Mouse (Mus musculus) cortical plate, adult 2 months (tissue): ENCODE results near the gene Zbed6. TPM values are rescaled to one million over a fixed set of nuclear protein-coding genes. Genes with fewer than 3 reads are reported as not detected.
"Not testable (repeated sequence)": the region's sequence is repeated elsewhere in the genome, so short reads cannot be mapped to it uniquely, and the experiment has no call there.

Source experiments
- H3K27ac ChIP-seq: fragments of 200-500 bp; 2 replicates; pipeline ENCODE4 v1.5.1; 2012; ENCODE audit warnings: low read length, control low read depth, inconsistent platforms; ENCODE audit not compliant: insufficient read depth
- H3K4me1 ChIP-seq: fragments of 200-500 bp; 2 replicates; pipeline ENCODE4 v1.6.1; 2011; ENCODE audit warnings: low read length; ENCODE audit not compliant: control insufficient read depth, insufficient read depth
- H3K4me3 ChIP-seq: fragments of 200-500 bp; 2 replicates; pipeline ENCODE4 v1.5.1; 2011; ENCODE audit warnings: mild to moderate bottlenecking, low read length, control low read depth; ENCODE audit not compliant: insufficient read depth
- CTCF ChIP-seq: fragments of 200-500 bp; IDR thresholded peaks from 2 replicates; pipeline ENCODE4 v1.5.1; 2011; ENCODE audit warnings: mild to moderate bottlenecking, control low read depth, low read length; ENCODE audit not compliant: insufficient read depth; ENCODE audit errors: extremely low read depth
- POLR2A ChIP-seq: fragments of 200-500 bp; IDR thresholded peaks from 2 replicates; pipeline ENCODE4 v1.6.1; 2011; ENCODE audit warnings: mild to moderate bottlenecking, low read length, control low read depth; ENCODE audit not compliant: insufficient read depth; ENCODE audit errors: extremely low read depth
- polyA plus RNA-seq: library from polyadenylated mRNA; depleted of rRNA; stranded (reverse); fragments of >200 nt; gene quantifications from 2 replicates; pipeline ENCODE4 v1.2.3, GENCODE M21; 2012

Zbed6 gene
- polyA plus RNA-seq, 1 experiment = 5.9 TPM

- Histone ChIP-seq H3K4me1 (peaks cover 1% of the 10 kb centered on the region; the same call in 1 of the 2 replicates), H3K4me3 (no peak overlapping the region), H3K27ac (no peak overlapping the region)
- TF ChIP-seq POLR2A (no peak), CTCF (no peak)
Measured at GRCm38 (mm10) chr1:133691046-133691445, 30.4 kb upstream of the Zbed6 start.

- Histone ChIP-seq H3K27ac (no peak within 1 kb of the TSS), H3K4me1 (peaks cover 3% of the 10 kb centered on the region), H3K4me3 (no peak within 1 kb of the TSS)
- no peak for TF ChIP-seq POLR2A
- no peak for TF ChIP-seq CTCF
Measured at GRCm38 (mm10) chr1:133689897-133690296, 29.2 kb upstream of the Zbed6 start, which contains the start of gene Lax1. Gene Lax1 (minus strand): TSS chr1:133690108.

GRCm38 (mm10) chr1:133688301-133688700 lies 27.6 kb upstream of the Zbed6 start:
- no peak overlapping the region for H3K27ac ChIP-seq
- H3K4me3 ChIP-seq = no peak overlapping the region
- peaks cover 3% of the 10 kb centered on the region for H3K4me1 ChIP-seq
- TF ChIP-seq POLR2A (no peak), CTCF (no peak)

DNA sequence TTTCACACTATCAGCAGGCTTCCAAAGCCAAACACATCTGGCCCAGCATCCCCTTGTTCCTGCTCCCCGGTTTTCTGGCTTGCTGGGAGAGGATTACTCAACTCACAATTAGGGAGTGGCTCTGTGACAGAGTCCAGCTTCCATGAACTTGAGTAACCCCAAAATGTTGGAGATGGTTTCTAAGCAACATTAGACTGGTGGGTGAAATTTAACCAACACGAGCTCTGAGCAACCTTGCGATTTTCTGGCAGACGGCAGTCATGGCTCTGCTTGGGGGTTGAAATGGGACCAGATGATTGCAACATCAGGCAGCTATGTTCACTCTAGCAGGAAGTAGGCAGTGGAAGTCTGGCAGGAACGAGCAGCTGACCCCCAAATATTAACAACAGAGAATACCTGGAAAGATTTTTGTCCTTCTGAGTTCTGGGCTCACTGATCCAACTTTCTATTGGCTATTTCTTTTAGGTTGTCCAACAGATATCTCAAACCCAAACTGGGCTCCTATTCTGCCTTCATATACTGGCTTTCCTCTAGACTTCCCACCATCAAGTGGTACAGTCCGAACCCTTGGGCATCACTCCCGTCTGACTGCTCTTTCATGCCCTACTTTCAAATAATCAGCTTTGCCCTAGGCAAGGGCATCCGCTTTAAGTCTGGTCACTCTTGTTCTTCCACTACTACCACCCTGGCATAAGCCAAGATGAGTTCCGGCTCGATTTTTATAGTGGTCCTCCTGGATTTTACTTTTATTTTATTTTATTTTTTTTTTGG lies 25.2 kb upstream of the Zbed6 start:
- TF ChIP-seq POLR2A (no peak), CTCF (no peak)
- Histone ChIP-seq H3K4me1 (peaks cover 3% of the 10 kb centered on the region), H3K4me3 (no peak overlapping the region), H3K27ac (no peak overlapping the region)

GRCm38 (mm10) chr1:133671801-133672200 lies 11.1 kb upstream of the Zbed6 start:
- TF ChIP-seq POLR2A (no peak), CTCF (no peak)
- Histone ChIP-seq H3K27ac (no peak overlapping the region), H3K4me3 (no peak overlapping the region), H3K4me1 (no peaks in the 10 kb centered on the region)

- H3K4me1 ChIP-seq = no peaks in the 10 kb centered on the region
- TF ChIP-seq POLR2A = no peak
- TF ChIP-seq CTCF = no peak
- H3K27ac ChIP-seq = no peak overlapping the region
- H3K4me3 ChIP-seq = no peak overlapping the region
Measured at GRCm38 (mm10) chr1:133671266-133671665, 10.6 kb upstream of the Zbed6 start.

DNA sequence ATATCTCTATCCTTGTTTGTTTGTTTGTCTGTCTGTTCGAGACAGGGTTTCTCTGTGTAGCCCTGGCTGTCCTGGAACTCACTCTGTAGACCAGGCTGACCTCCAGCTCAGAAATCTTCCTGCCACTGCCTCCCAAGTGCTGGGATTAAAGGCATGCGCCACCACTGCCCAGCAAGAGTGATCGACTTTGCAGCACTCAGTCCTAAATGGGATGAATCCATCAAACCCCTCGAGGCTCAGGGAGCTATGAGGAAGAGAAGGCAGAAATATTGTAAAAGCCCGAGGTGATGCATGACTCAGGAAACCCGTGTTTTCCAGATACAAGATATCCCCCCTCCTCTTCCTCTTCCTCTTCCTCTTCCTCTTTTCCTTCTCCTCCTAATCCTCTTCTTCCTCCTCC lies 10.1 kb upstream of the Zbed6 start:
- no peak overlapping the region for H3K27ac ChIP-seq
- no peak for TF ChIP-seq POLR2A
- no peak for TF ChIP-seq CTCF
- no peaks in the 10 kb centered on the region for H3K4me1 ChIP-seq
- no peak overlapping the region for H3K4me3 ChIP-seq

DNA sequence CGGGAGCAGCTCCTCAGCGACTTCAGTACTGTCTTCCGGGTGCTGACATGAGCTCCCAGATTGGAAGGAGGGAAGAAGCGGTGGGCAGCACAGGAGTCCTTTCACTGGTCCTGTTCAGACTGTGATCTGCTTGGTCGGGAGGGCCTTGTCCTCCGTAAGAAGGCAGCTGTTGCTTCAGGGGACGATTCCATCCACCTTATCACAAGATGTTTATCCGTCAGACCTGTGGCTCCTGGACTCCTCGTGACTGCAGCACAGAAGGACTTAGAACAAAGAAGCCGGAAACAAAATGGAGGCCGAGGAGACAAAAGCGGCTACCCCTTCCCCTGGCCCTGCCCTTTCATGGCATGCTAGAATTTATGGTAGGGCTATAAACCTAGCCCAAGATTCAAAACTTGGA lies 9.5 kb upstream of the Zbed6 start:
- Histone ChIP-seq H3K4me3 (no peak overlapping the region), H3K27ac (no peak overlapping the region), H3K4me1 (no peaks in the 10 kb centered on the region)
- no peak for TF ChIP-seq CTCF
- no peak for TF ChIP-seq POLR2A

GRCm38 (mm10) chr1:133668618-133669017 lies 7.9 kb upstream of the Zbed6 start:
- TF ChIP-seq POLR2A (no peak), CTCF (no peak)
- H3K4me3 ChIP-seq = no peak overlapping the region
- H3K27ac ChIP-seq = no peak overlapping the region
- peaks cover 2% of the 10 kb centered on the region for H3K4me1 ChIP-seq

DNA sequence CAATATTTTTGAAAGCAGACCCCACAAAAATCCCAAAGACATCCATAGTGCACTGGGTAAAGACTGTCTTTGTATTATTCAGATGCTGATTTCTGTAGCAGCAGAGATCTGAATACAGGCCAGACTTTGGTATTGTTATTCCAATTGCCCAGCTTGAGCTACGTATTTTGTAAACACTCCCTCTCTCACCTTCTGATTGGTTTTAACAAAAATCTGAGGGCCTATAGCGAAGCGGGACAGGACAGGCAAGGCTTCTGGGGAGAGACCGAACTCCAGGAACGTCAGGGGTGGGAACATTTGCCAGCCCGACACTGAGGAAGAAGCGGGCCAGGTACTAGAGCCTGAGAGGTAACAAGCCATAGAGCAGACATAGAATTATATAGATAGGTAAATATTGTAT lies 7.0 kb upstream of the Zbed6 start:
- no peak overlapping the region for H3K27ac ChIP-seq
- no peak overlapping the region for H3K4me3 ChIP-seq
- peaks cover 3% of the 10 kb centered on the region for H3K4me1 ChIP-seq
- TF ChIP-seq CTCF = no peak
- no peak for TF ChIP-seq POLR2A

DNA sequence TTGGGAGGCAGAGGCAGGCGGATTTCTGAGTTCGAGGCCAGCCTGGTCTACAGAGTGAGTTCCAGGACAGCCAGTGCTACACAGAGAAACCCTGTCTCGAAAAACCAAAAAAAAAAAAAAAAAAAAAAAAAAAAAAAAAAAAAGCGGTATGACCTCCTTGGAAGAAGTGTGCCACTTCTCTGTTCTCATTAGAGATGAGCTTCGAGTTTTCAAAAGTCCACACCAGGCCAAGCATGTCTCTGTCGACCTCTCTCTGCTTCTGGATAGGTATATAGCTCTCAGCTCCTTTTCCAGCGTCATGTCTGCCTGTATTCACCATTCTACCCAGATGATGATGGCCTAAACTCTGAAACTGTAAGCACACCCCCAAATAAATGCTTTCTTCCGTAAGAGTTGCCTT lies 5.0 kb upstream of the Zbed6 start:
- not testable (repeated sequence) for H3K4me1 ChIP-seq, H3K4me3 ChIP-seq, H3K27ac ChIP-seq
